Mouse (Mus musculus) frontal cortex, postnatal 36 days (tissue): ENCODE data around the gene Sprn.
"Not testable (repeated sequence)": the region's sequence is repeated elsewhere in the genome, so short reads cannot be mapped to it uniquely, and the experiment has no call there.

Experiments used
- DNase-seq, 2 experiments: peaks; one replicate each; pipeline ENCODE4 v3.0.0; 2022; ENCODE audit warnings: low spot score in 2 of 2

Gene Sprn

GRCm38 (mm10) chr7:140144550-140144949 lies 10.1 kb downstream of the Sprn start:
- no peak for DNase-seq

DNA sequence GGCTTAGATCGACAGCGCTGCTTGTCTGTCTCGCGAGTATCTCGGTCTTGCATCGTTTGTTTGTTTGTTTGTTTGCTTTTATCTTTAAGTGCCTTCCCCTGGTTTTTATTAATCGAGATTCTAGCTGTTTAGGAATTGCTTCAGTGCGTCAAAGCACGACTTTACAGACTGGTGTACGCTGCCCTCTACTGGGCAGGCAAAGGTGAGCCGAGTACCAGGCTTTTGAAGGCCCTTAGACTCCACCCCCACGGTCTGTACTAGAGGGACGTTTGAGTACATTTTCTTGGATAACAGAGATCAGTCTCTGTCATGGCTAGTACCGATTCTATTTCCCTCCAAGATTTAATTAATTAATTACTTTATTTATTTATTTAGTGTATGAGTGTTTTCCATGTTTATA lies 13.3 kb downstream of the Sprn start:
- peak in 1 of 2 experiments; percentile 67 for DNase-seq

GRCm38 (mm10) chr7:140138021-140138310 lies 16.7 kb downstream of the Sprn start:
- DNase-seq: no peak

GRCm38 (mm10) chr7:140137135-140138020 lies 17.3 kb downstream of the Sprn start, which contains the start of gene Mtg1:
Gene Mtg1, plus strand, starts transcription at chr7:140137564.
- peak; percentile 98 to 99 for DNase-seq

DNA sequence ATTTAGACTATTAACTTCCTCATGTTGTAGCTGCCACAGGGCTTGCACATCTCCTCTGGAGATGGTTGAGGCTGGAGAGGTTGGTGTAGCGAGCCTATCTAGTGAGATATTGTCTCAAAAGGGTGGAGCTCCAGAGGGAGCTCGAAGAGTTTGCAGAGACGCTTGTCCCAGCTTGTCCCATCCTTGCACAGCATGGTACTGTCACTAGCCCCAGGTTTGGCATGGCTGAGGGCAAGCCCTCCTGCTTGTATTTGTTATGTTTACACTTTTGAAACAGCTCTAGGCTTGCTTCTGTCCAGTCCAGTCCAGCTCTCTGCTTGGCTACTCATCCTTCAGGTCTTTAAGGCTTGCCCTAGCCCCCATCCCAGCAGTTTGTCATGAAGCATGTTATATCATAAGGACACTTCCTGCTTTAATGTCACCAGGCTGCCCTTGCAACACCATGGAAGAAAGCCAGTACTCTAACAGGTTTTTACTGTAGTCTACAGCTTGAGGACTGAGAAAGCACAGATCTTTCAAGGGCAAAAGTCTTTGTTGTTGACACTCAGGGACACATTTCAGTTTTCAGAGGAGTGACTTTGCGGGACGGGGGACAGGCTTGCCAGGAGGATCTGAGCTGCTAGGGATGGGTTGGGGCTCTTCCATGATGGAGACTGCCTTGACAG lies 19.4 kb downstream of the Sprn start:
- DNase-seq: no peak

GRCm38 (mm10) chr7:140134033-140134432 lies 20.6 kb downstream of the Sprn start:
- DNase-seq: not testable (repeated sequence)

DNA sequence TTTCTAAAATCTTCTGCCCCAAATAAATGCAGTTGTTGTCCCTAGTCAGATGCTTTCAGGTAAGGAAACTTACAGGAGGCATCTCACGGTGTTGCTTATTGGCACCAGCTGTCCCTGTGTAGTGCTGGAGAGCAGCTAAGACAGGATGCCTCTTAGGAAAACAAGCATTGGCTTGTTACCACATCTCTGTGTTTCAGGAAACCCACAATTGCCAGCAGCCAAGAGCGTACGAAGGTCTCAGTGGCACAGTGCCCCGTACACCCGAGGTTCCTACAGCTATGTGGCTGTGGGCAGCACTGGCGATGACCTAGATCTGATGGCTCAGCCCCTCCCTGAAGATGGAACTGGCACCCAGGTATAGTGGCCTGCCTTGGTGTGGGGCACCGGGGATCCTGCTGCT lies 22.5 kb downstream of the Sprn start:
- DNase-seq: not testable (repeated sequence)

DNA sequence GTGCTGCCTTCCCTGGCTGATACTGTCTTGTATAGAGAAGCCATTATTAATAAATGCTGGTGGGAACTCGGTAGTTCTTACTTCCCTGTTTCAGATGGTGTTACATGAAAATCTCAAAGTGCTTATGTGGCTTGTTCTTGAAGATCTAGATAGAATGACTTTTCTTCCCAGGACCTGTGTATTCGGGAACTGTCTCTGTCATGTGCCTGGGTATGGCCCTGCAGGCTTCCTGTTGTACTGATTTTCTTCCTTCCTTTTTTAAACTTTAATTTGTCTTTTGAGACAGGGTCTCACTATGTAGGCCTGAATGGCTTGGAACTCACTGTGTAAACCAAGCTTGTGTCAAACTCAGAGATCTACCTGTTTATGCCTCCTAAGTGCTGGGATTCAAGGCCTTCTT lies 26.8 kb downstream of the Sprn start:
- no peak for DNase-seq

GRCm38 (mm10) chr7:140126934-140127333 lies 27.7 kb downstream of the Sprn start:
- DNase-seq: no peak

- no peak for DNase-seq
Measured at GRCm38 (mm10) chr7:140126022-140126350, 28.7 kb downstream of the Sprn start.

DNA sequence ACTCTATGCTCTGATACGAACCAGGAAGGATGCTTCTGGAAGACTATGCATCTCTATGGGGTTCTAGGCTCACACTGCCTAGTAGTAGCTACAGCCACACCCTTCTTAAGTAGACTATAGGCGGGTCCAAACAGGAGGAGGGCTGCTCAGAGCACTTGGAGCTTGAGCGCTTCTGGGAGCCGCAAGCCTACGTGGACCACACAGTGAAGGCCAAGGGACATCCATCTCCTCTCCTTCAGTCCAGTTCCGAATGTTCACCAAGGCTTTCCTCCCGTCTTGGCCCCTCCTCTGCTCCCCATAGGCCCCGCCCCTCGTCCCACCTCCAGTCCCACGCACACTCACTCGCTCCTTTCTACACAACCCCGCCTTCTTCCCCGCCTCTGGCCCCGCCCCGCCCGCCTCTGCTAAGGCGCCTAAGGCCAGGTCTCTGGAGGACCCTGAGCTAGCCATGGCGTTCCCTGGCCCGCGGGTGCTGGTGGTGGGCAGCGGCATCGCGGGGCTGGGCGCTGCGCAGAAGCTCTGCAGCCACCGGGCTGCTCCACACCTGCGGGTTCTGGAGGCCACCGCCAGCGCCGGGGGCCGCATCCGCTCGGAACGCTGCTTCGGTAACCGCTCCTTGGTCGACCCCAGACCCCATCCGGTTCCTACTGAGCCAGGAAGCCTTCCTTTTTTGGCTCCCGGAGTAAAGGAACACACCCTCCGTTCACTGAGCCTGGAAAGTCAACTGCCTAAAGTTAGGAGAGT lies 29.2 kb downstream of the Sprn start:
- DNase-seq: peak; percentile 84 to 85

DNA sequence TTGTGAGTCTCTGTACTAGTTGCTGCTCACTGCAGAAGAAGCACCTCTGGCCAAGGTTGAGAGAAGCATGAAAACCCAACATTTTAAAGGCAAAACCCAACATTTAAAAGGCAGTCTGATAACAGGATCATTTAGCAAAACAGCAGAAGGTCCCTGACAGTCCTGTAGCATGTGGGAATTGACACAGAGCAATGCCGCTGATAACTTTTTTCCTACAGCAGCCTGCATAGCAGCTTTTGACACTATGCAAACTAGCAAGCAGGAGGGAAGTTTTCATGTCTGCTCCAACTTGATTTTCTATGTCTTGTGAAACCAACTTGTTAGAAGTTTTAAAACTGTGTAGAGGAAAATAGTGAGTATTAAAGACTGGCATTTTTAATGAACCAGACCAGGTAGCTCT lies 30.3 kb downstream of the Sprn start:
- no peak for DNase-seq

GRCm38 (mm10) chr7:140122765-140123164 lies 31.9 kb downstream of the Sprn start:
- DNase-seq: no peak

DNA sequence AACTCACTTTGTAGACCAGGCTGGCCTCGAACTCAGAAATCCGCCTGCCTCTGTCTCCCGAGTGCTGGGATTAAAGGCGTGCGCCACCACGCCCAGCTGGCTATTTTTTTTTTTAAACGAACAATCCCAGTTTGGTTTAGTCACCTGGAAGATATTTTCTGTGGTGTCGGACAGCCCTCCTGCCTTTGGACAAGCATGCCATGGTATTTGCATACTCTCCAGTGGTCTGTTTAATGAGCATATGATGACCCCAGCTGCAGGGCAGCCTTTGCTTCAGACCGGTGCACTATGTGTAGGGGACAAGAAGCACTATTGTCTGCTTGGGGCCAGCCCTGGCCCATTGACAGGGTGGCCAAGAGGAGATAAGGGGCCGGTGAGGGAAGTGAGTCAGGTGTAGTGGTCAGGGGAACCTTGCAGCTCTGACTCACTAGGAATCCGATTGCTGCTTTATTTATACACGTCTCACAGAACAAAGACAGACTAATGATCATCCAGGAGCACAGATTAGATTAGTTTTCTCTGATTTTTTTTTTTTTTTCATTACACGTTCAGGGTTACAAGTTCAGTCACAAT lies 33.3 kb downstream of the Sprn start:
- DNase-seq: no peak

DNA sequence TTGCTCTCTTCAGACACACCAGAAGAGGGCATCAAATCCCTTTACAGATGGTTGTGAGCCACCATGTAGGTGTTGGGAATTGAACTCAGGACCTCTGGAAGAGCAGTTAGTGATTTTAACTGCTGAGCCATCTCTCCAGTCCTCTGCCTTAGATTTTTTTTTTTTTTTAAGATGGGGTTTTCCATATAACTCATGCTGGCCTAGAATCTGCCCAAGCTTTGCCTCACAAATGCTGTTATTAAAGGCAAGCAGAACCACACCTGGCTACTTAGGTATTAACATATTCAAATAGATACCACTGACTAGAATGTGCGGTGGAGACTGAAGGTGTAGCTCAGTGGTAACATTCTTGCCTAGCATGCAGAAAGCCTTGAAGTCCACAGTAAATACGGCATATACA lies 34.2 kb downstream of the Sprn start:
- no peak for DNase-seq

GRCm38 (mm10) chr7:140116329-140117054 lies 38.2 kb downstream of the Sprn start, which contains the start of gene Echs1:
Gene Echs1, minus strand, starts transcription at chr7:140116476.
- peak; percentile 82 to 87 for DNase-seq

DNA sequence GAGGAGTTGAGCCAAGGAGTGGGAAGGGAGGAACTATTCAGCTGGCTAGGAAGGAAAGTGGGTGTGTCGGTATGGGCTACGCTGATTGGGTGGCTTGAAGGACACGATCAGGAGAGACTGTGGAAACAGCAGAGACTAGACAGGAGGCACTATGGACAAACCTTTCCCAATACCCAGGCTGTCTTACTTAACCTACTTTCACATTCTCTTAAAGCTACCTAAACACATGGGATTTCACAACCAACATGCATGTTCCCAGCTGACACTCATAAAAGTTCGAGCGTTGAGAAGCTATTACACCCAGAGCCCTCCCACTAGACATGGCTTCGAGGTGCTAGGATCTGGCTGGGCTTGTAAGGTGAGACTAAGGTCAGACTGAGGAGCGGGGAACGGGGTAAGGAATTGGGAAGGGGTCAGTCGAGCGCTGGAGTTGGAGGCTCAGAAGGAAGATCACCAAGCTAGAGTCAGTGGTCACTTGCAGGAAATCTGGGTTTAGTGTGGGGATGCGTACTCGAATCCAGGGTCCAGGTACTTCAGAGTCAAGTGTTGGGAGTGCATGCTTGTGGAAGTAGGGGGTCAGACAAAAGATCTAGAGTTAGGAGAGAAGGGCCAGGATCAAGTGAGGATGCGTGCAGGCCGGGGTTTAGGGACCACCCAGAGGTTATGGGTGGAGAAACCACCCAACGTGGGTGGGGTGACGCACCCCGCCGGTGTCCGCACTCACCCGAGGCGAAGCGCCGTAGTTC lies 38.9 kb downstream of the Sprn start, which contains the start of gene Paox:
Gene Paox, plus strand, starts transcription at position 217 of the 746 bp plus-strand sequence.
- DNase-seq: peak; percentile 28 to 69

DNA sequence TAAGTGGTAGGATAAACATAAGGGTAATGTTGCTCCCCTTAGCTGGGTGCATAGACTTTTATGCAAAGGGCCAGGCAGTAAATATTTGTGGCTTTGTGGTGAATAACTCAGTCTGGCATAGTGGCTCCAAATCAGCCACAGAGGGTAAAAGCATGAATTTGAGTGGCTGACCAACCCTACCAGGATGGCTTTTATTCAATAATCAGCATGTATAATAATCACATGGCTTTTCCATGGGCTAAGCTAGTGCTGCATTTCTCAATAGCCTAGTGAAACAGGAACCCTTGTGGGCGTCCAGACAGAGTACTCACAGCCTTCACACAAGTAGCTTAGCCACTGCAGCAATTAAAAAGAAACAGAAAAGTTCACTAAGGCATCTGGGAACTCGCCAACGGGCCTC lies 42.7 kb downstream of the Sprn start:
- no peak for DNase-seq

GRCm38 (mm10) chr7:140104009-140104408 lies 50.7 kb downstream of the Sprn start:
- no peak for DNase-seq

DNA sequence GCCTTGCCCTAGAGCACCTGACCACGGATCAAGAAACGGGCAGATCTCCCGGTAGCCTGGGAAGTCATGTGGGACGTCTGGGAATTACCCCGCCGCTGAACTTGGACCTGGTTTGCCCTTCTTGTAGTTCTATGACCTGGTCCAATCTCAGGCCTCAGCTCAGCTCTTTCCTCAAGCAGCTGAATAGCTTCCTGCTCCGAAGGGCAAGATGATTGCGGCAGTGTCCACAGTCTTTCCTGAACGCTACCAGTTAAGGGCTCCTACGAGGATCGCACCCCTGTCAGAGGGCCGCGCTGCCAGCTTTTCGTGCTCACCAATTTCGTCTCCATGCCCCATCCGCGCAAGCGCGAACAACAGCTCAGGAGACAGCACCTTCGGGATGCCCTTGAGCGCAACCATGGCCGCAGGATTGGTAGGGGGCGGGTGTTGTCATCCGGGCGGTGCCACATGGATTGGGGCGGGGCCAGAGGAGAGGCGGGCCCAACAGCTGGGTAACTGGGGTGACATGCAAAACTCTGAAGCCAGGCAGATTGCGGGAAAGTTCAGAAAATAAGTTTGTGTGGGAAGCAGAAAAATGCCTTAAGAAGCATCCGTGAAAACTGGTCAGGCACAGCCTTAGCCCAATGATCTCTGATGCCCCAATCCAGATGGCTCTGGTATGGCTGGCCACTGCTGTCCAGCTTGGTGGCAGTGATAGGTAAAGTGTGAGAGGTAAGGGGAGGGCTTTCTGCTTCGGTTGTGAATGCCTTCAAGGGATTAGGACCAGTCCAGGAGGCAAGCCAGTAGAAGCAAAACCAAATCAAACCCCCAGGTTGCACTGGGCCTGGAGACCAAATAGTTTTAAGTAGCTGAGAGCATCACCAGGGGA lies 52.5 kb downstream of the Sprn start, which contains the start of gene Fuom:
Gene Fuom, minus strand, starts transcription at position 449 of the 868 bp plus-strand sequence.
- DNase-seq: peak; percentile 83 to 86
